15 mouse cellular contexts compared by ENCODE assay signal in genomic region chr14:46924422-46924821, GRCm38 (mm10). TPM values are rescaled to one million over a fixed set of nuclear protein-coding genes. Genes with fewer than 3 reads are reported as not detected.
DNase-seq lines count a peak whose midpoint lies in the region; ATAC-seq and TF ChIP-seq lines count a peak whose summit lies in the region.
"Had no signal": no experiment of that assay in that cellular context is flagged by ENCODE, and none has a peak within 500 bp of the region (broad histone marks: within the 10 kb centered on the region; RNA-seq: fewer than 3 reads in every experiment).

No protein-coding gene starts in this region.

- DNase-seq in heart, adult 11 months = peak; percentile 94
- no peak for DNase-seq in heart, postnatal 4 days
- peak; percentile 36 to 48 for DNase-seq in lung, adult 18-20 months
- no peak for DNase-seq in lung, adult 2 months
- peak; percentile 88 for DNase-seq in lung, postnatal 0 days (ENCODE audit: low spot score)
- DNase-seq in cerebellum, postnatal 10 days = no peak
- DNase-seq in hindbrain, embryonic 11.5 days (ENCODE audit: low spot score) = no peak
- DNase-seq: layer of hippocampus, adult 9-11 months; thymus, postnatal 36 days had no signal

- WGBS in lung, adult 2 months = 43% methylated on average over 5 of the region's 5 CpGs
- 28% methylated on average over 5 of the region's 5 CpGs for WGBS in lung, postnatal 0 days
- WGBS in hindbrain, embryonic 11.5 days = 87% methylated on average over 5 of the region's 5 CpGs

- H3K36me3 ChIP-seq in lung, postnatal 0 days (ENCODE audit: insufficient read depth, low read length) = no peaks in the 10 kb centered on the region
- H3K36me3 ChIP-seq in hindbrain, embryonic 11.5 days (ENCODE audit: control insufficient read depth, insufficient read depth, low read length) = no peaks in the 10 kb centered on the region
- H3K36me3 ChIP-seq: forebrain, embryonic 15.5 days; neural tube, embryonic 13.5 days had no signal

- TF ChIP-seq EP300 in lung, postnatal 0 days (IDR thresholded peaks at IDR 0.05) = peak; percentile 65; the same call in 1 of the 2 replicates

- no peaks in the 10 kb centered on the region for H3K27me3 ChIP-seq in lung, postnatal 0 days (replicated peaks; ENCODE audit: insufficient read depth, low read length)
- H3K27me3 ChIP-seq in hindbrain, embryonic 11.5 days (ENCODE audit: control insufficient read depth, insufficient read depth, low read length) = no peaks in the 10 kb centered on the region
- H3K27me3 ChIP-seq: forebrain, embryonic 15.5 days; neural tube, embryonic 13.5 days had no signal

- no peaks in the 10 kb centered on the region for H3K9me3 ChIP-seq in lung, postnatal 0 days (ENCODE audit: low read length)
- H3K9me3 ChIP-seq in hindbrain, embryonic 11.5 days (ENCODE audit: control insufficient read depth, low read length) = no peaks in the 10 kb centered on the region
- H3K9me3 ChIP-seq: forebrain, embryonic 15.5 days; neural tube, embryonic 13.5 days had no signal

- H3K9ac ChIP-seq in lung, postnatal 0 days (replicated peaks; ENCODE audit: low read depth) = no peak overlapping the region
- no peak overlapping the region for H3K9ac ChIP-seq in hindbrain, embryonic 11.5 days (ENCODE audit: low read depth, low read length)
- H3K9ac ChIP-seq: forebrain, embryonic 15.5 days; neural tube, embryonic 13.5 days had no signal

- ATAC-seq in lung, postnatal 0 days = peak; percentile 86
- ATAC-seq in hindbrain, embryonic 11.5 days (ENCODE audit: low FRiP score) = no peak
- ATAC-seq: forebrain, embryonic 15.5 days; hindbrain, postnatal 0 days; midbrain, embryonic 16.5 days had no signal

- H3K4me3 ChIP-seq in lung, adult 2 months (replicated peaks; ENCODE audit: extremely low read depth, low read depth, low read length) = no peak overlapping the region
- H3K4me3 ChIP-seq in lung, postnatal 0 days (ENCODE audit: low read depth, low read length) = no peak overlapping the region
- no peak overlapping the region for H3K4me3 ChIP-seq in hindbrain, embryonic 11.5 days (ENCODE audit: low read depth, low read length)
- H3K4me3 ChIP-seq: forebrain, embryonic 15.5 days; neural tube, embryonic 13.5 days had no signal

- TF ChIP-seq POLR2A in lung, adult 2 months (IDR thresholded peaks at IDR 0.05; ENCODE audit: borderline replicate concordance, extremely low read depth, low read depth, low read length) = no peak

- peaks cover 10% of the 10 kb centered on the region for H3K4me1 ChIP-seq in lung, adult 2 months (ENCODE audit: control insufficient read depth, insufficient read depth, low read length)
- peaks cover 18% of the 10 kb centered on the region for H3K4me1 ChIP-seq in lung, postnatal 0 days (ENCODE audit: insufficient read depth, low read depth, low read length)
- H3K4me1 ChIP-seq in hindbrain, embryonic 11.5 days (replicated peaks; ENCODE audit: control insufficient read depth, insufficient read depth, low read length) = no peaks in the 10 kb centered on the region
- H3K4me1 ChIP-seq: neural tube, embryonic 13.5 days had no signal

- peak overlapping the region; percentile 71 for H3K27ac ChIP-seq in lung, postnatal 0 days (ENCODE audit: low read length)
- H3K27ac ChIP-seq in hindbrain, embryonic 11.5 days (ENCODE audit: low read depth, low read length) = no peak overlapping the region
- H3K27ac ChIP-seq: forebrain, embryonic 15.5 days; hindbrain, postnatal 0 days; neural tube, embryonic 13.5 days had no signal

- TF ChIP-seq CTCF in lung, adult 2 months (IDR thresholded peaks at IDR 0.05; ENCODE audit: insufficient read depth, low read length) = no peak
- TF ChIP-seq CTCF in lung, postnatal 0 days (IDR thresholded peaks at IDR 0.05) = no peak

- no peak overlapping the region; the same call in 1 of the 2 replicates for H3K4me2 ChIP-seq in lung, postnatal 0 days (replicated peaks; ENCODE audit: low read depth, low read length)
- no peak overlapping the region for H3K4me2 ChIP-seq in hindbrain, embryonic 11.5 days (replicated peaks; ENCODE audit: low read depth, low read length)
- H3K4me2 ChIP-seq: forebrain, embryonic 15.5 days; liver, embryonic 11.5 days; neural tube, embryonic 13.5 days had no signal

RNA-seq across cellular contexts. Expression of gene Samd4, which starts 41.8 kb away (rescaled TPM):
- 10 to 100 TPM; 76.5 to 84.4 TPM for total RNA-seq in heart, postnatal 4 days (2021)
- polyA plus RNA-seq in lung, adult 2 months (2012; rRNA removed) = 28.4 and 31.1 TPM in 2 replicates
- 6.3 and 7.9 TPM in 2 replicates for polyA plus RNA-seq in lung, postnatal 0 days (2015; fragmentation: Nextera tagmentation; extraction: Ambion mirVana)
- 3.1 and 4.7 TPM in 2 replicates for polyA plus RNA-seq in hindbrain, embryonic 11.5 days (2014; fragmentation: Nextera tagmentation; extraction: Ambion mirVana)
- total RNA-seq: megakaryocyte, adult 5-6 weeks had no signal

Comparison
In these comparisons a context has a peak if more than half of its experiments do, and no peak if none do; other contexts are left out.
1. DNase-seq: peak in heart, adult 11 months (single experiment), lung, adult 18-20 months (2 of 2) and lung, postnatal 0 days (single experiment); none in heart, postnatal 4 days (single experiment), lung, adult 2 months (single experiment), cerebellum, postnatal 10 days (0 of 2) and hindbrain, embryonic 11.5 days (single experiment).